Mouse (Mus musculus): ENCODE results near the gene Aldh4a1.

DNA sequence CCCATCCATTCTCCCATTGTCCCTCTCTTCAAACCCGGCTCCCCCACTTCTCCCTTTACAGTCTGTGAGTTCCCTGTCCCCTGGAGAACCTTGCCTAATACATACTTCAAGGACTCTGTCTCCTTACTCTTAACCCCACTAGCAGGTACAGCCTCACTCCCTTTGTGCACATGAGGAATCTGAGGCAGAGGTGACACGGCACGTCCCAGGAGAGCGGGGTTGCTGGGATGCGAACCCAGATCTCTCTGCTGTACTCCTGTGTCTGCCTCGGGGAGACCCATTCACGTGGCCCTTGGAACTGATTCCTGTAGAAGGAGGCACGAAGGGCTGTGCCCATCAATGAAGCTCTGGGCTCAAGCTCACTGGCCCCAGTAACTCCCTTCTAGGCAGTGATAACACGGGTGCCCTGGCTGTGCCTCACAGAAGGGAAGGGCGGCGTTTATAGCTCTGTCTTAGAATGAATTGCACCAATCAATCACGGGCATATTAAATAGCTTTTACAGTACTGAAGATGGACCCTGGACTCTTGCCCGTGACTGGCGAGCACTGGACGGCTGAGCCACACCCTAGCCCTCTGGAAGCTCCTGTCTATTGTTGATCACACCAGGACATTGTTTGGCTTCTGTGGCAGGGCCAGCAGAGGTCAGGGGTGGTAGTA lies 27.5 kb downstream of the Aldh4a1 start:
- TF ChIP-seq POLR2A (IDR thresholded peaks at IDR 0.05; ENCODE audit: extremely low read depth, insufficient read depth, low read length) (no peak), CTCF (IDR thresholded peaks at IDR 0.05; ENCODE audit: low read depth, low read length) (no peak)
